Mouse (Mus musculus) thymus, postnatal 36 days (tissue): Measurements from ENCODE around the gene Arrdc1.
"Not testable (repeated sequence)": the region's sequence is repeated elsewhere in the genome, so short reads cannot be mapped to it uniquely, and the experiment has no call there.

Experiments
- DNase-seq, 2 experiments: peaks; one replicate each; pipeline ENCODE4 v3.0.0; 2022; ENCODE audit warnings: mixed read lengths in 2 of 2

Arrdc1 gene

GRCm38 (mm10) chr2:24935057-24935796 is at the start of gene Arrdc1:
Arrdc1 (minus strand) TSS chr2:24935252.
- peak; percentile 94 to 95 for DNase-seq

- DNase-seq: no peak
These were observed 41.9 kb upstream of the Arrdc1 start for GRCm38 (mm10) chr2:24976960-24977359.

- peak; percentile 78 to 87 for DNase-seq
These were observed 40.7 kb upstream of the Arrdc1 start, which contains the start of gene Pnpla7 for GRCm38 (mm10) chr2:24975704-24976297. Pnpla7 (plus strand) TSS chr2:24976033.

GRCm38 (mm10) chr2:24974906-24975703 is 40.1 kb upstream of the Arrdc1 start, which contains the start of gene Mrpl41:
Mrpl41 (minus strand) TSS chr2:24975098.
- peak; percentile 92 to 97 for DNase-seq

- not testable (repeated sequence) for DNase-seq
These were observed 39.4 kb upstream of the Arrdc1 start for GRCm38 (mm10) chr2:24974452-24974851.

- no peak for DNase-seq
These were observed 35.3 kb upstream of the Arrdc1 start for GRCm38 (mm10) chr2:24970386-24970785.

- DNase-seq: peak; percentile 83 to 85
These were observed 27.4 kb upstream of the Arrdc1 start, which contains the start of gene Dph7 for GRCm38 (mm10) chr2:24962304-24963000. Dph7 (plus strand) TSS chr2:24962400.

GRCm38 (mm10) chr2:24960910-24961309 is 25.9 kb upstream of the Arrdc1 start:
- no peak for DNase-seq

- no peak for DNase-seq
These were observed 17.5 kb upstream of the Arrdc1 start for GRCm38 (mm10) chr2:24952537-24953055.

- DNase-seq: peak in 1 of 2 experiments; percentile 19
These were observed 15.1 kb upstream of the Arrdc1 start for GRCm38 (mm10) chr2:24950189-24950535.

- DNase-seq: peak; percentile 98
These were observed 14.6 kb upstream of the Arrdc1 start, which contains the start of gene Zmynd19 for GRCm38 (mm10) chr2:24949421-24950188. Zmynd19 (plus strand) TSS chr2:24949792.

GRCm38 (mm10) chr2:24944304-24944703 is 9.3 kb upstream of the Arrdc1 start:
- DNase-seq: peak; percentile 18 to 27

GRCm38 (mm10) chr2:24942092-24942491 is 7.0 kb upstream of the Arrdc1 start:
- DNase-seq: no peak

GRCm38 (mm10) chr2:24934441-24934963 is 550 bp downstream of the Arrdc1 start:
- DNase-seq: no peak

GRCm38 (mm10) chr2:24929593-24929992 is 5.5 kb downstream of the Arrdc1 start:
- no peak for DNase-seq

GRCm38 (mm10) chr2:24929119-24929518 is 5.9 kb downstream of the Arrdc1 start:
- no peak for DNase-seq

- no peak for DNase-seq
These were observed 7.1 kb downstream of the Arrdc1 start for GRCm38 (mm10) chr2:24927810-24928479.

- no peak for DNase-seq
These were observed 8.1 kb downstream of the Arrdc1 start for GRCm38 (mm10) chr2:24926965-24927358.

- DNase-seq: no peak
These were observed 8.6 kb downstream of the Arrdc1 start for GRCm38 (mm10) chr2:24926345-24926964.

- DNase-seq: no peak
These were observed 9.8 kb downstream of the Arrdc1 start for GRCm38 (mm10) chr2:24925284-24925683.
